Mouse (Mus musculus): Measurements from ENCODE around the gene Arnt2. TPM values are rescaled to one million over a fixed set of nuclear protein-coding genes. Genes with fewer than 3 reads are reported as not detected.

Arnt2 gene
- polyA plus RNA-seq, 1 experiment from 2014 or later, result 96.8 TPM

DNA sequence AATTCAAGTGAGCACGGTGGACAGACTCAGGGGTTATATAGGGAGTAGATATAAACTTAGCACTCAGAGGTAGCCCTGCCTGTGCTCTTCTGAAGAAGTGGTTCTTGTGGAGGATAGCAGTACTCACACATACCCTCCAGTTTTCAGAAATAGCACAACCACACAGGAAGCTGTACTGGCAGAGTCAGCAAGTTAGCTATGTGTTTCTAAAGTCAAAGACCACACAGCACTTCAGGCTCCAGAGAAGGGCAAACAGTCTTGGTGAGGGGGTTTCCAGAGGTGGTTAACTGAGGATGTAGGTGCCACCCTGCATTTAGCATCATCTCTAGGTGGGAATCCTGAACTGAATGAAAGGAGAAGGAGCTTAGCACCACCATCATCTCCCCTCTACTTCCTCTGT lies 23.5 kb downstream of the Arnt2 start:
- H3K27me3 ChIP-seq (replicated peaks), result no peaks in the 10 kb centered on the region
- no peak overlapping the region for H3K27ac ChIP-seq
- H3K4me1 ChIP-seq, result no peaks in the 10 kb centered on the region
- no peak overlapping the region for H3K9ac ChIP-seq
- no peak overlapping the region for H3K4me3 ChIP-seq
- H3K4me2 ChIP-seq, result no peak overlapping the region
- WGBS, result 84% methylated on average over 1 of the region's 1 CpGs
- no peaks in the 10 kb centered on the region for H3K36me3 ChIP-seq (replicated peaks)
- ATAC-seq (replicated peaks), result no peak
- no peaks in the 10 kb centered on the region for H3K9me3 ChIP-seq

DNA sequence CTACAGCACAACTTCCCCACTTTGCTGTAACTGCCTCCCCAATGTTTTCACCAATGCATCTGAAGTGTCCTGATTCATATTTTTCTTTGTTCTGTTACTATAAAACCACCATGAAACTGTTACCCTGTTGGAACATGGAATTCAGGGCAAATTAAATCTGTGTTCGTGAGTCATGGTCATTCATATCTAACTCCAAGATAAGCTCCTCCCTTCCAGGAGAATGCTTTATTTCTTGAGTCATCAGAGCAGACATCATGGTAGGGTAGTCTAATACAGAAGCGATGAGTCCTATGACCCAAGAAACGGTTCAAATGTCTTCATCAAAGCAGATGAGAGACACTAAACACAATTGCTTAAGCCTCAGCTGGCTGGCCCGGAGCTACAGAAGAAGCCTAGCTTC lies 25.2 kb downstream of the Arnt2 start:
- Histone ChIP-seq H3K27me3 (replicated peaks) (no peaks in the 10 kb centered on the region), H3K4me2 (no peak overlapping the region), H3K4me3 (no peak overlapping the region), H3K9me3 (no peaks in the 10 kb centered on the region), H3K9ac (no peak overlapping the region), H3K4me1 (no peaks in the 10 kb centered on the region), H3K36me3 (replicated peaks) (no peaks in the 10 kb centered on the region), H3K27ac (no peak overlapping the region)
- 92% methylated on average over 4 of the region's 4 CpGs for WGBS
- ATAC-seq (replicated peaks), result no peak

DNA sequence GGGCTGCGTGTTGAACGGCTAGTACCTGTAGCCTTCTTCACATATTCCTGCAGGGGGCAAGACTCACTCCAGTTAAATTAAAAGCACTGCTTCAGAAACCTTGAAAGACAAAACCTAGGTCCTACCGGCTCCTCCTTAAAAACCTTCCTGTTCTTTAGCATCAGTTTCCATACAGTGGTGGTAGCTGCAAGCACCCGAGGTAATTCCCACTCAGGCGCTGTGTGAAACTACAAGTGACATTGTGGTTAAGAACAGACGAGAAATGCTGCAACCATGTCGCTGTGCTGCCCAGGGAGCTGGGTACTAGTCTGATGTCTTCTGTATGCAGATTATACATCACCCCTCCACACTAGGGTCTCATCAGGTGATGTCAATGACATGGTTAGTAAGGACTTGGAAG lies 25.9 kb downstream of the Arnt2 start:
- 92% methylated on average over 7 of the region's 7 CpGs for WGBS
- Histone ChIP-seq H3K4me2 (no peak overlapping the region), H3K9ac (no peak overlapping the region), H3K4me1 (no peaks in the 10 kb centered on the region), H3K9me3 (no peaks in the 10 kb centered on the region), H3K36me3 (replicated peaks) (no peaks in the 10 kb centered on the region), H3K27me3 (replicated peaks) (no peaks in the 10 kb centered on the region), H3K27ac (no peak overlapping the region), H3K4me3 (no peak overlapping the region)
- no peak for ATAC-seq (replicated peaks)

DNA sequence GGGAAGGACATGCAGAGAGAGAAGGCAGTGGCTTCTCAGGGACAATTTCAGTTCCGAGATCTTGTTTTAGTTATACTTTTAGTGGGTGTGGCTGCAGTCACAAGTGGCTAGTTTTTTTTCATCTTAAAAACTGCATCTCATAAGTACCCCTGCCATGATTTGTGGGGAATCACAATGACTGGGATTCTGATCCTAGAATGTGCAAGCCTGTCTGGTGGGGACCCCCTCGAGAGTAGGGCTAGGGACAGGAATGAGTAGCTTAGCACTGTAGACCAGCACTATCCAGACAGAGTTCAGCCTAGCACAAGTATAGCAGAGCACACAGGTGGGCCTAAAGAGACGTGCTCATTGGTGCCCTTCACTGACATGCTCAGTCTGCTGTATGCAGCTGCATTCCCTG lies 27.6 kb downstream of the Arnt2 start:
- H3K27me3 ChIP-seq (replicated peaks), result no peaks in the 10 kb centered on the region
- H3K4me3 ChIP-seq, result no peak overlapping the region
- no peaks in the 10 kb centered on the region for H3K9me3 ChIP-seq
- H3K9ac ChIP-seq, result no peak overlapping the region
- H3K4me1 ChIP-seq, result 0 out of 2 replicates have a peak, but pooled peaks cover 2% of the 10 kb centered on the region
- H3K36me3 ChIP-seq (replicated peaks), result no peaks in the 10 kb centered on the region
- WGBS, result 95% methylated on average over 3 of the region's 3 CpGs
- ATAC-seq (replicated peaks), result no peak
- H3K27ac ChIP-seq, result no peak overlapping the region
- H3K4me2 ChIP-seq, result no peak overlapping the region

DNA sequence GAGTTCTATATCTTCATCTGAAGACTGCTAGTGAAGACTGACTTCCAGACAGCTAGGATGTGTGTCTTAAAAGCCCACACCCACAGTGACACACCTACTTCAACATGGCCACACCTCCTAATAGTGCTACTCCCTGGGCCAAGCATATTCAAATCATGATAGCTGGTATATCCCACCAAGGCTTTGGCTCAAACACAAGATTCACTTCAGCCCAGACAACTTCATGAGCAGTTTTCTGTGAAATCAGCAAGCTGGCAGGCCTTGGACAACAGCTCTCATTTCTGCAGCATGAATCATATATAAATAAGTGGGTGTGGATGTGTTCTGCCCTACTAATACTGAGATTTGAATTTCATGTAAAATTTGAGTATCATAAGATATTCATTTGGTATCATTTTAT lies 29.2 kb downstream of the Arnt2 start:
- no peak for ATAC-seq (replicated peaks)
- Histone ChIP-seq H3K27me3 (replicated peaks) (no peaks in the 10 kb centered on the region), H3K36me3 (replicated peaks) (no peaks in the 10 kb centered on the region), H3K9me3 (no peaks in the 10 kb centered on the region), H3K9ac (no peak overlapping the region), H3K4me2 (no peak overlapping the region), H3K4me1 (peaks cover 10% of the 10 kb centered on the region), H3K27ac (no peak overlapping the region), H3K4me3 (no peak overlapping the region)

DNA sequence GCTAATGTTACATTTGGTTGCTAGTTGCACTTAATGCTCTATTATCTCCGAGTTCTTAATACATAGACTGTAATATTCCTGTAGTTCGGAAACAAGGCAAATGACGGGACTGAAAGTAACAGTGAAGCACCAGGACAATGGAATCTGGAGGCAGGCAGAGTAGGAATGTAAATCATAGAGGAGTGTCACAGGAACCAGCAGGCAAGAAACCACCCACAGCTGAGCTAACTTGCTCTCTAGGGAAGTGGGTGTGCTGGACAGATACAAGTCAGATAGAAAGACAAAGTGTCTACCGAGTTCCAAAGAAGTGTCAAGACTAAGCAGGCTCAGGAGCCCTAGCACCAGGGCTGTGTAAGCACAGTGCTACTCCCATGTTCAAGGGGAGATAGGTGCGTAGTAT lies 32.6 kb downstream of the Arnt2 start:
- Histone ChIP-seq H3K4me3 (no peak overlapping the region), H3K27ac (no peak overlapping the region), H3K27me3 (replicated peaks) (no peaks in the 10 kb centered on the region), H3K4me2 (no peak overlapping the region), H3K9me3 (no peaks in the 10 kb centered on the region), H3K36me3 (replicated peaks) (no peaks in the 10 kb centered on the region), H3K4me1 (peaks cover 21% of the 10 kb centered on the region), H3K9ac (no peak overlapping the region)
- WGBS, result 66% methylated on average over 5 of the region's 5 CpGs
- ATAC-seq (replicated peaks), result no peak

DNA sequence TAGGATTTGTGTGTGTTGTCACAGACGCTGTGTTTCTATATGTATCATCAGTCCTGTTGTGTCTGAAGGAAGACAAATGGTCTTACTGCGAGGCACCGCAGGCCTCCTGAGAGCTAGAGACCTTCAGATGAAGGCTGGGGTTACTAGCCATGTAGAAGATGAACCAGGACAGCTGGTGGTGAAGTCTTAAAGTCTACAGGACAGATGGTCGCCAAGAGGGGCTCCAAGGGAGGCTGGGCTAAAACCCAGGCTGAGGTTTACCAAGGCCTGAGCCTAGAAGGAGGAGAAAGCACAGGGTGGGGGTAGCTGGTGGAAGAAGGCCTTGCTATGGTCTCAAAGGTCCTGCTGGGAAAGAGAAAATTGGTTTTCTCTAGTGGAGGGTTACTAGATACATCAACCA lies 36.3 kb downstream of the Arnt2 start:
- Histone ChIP-seq H3K4me2 (no peak overlapping the region), H3K27ac (no peak overlapping the region), H3K27me3 (replicated peaks) (no peaks in the 10 kb centered on the region), H3K4me1 (peaks cover 31% of the 10 kb centered on the region), H3K36me3 (replicated peaks) (no peaks in the 10 kb centered on the region), H3K4me3 (no peak overlapping the region), H3K9ac (no peak overlapping the region), H3K9me3 (no peaks in the 10 kb centered on the region)
- no peak for ATAC-seq (replicated peaks)
- WGBS, result 95% methylated on average over 4 of the region's 4 CpGs

DNA sequence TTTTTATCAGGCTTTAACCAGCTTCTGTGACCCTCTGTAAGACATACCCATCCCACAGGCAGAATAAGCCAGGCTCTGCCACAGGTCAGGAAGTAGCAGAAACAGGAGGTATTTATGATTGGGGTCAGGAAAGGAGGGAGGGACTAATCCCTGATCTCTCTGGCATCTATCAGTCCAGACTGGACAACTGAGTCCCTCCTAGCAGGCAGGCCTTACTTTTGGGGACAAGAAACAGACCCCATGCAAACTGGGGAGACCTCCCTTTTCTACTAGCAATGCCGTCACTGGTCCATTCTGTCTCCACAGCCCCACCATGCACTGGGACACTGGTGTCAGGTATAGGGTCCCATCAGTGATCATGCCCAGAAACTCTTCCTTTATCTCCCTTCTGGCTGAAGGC lies 37.1 kb downstream of the Arnt2 start:
- peaks cover 31% of the 10 kb centered on the region for H3K4me1 ChIP-seq
- H3K4me3 ChIP-seq, result no peak overlapping the region
- 100% methylated on average over 1 of the region's 1 CpGs for whole genome bisulfite sequencing
- H3K4me2 ChIP-seq, result peak overlapping the region; percentile 25; the same call in 1 of the 2 replicates
- H3K9me3 ChIP-seq, result no peaks in the 10 kb centered on the region
- no peak for ATAC-seq (replicated peaks)
- no peaks in the 10 kb centered on the region for H3K36me3 ChIP-seq (replicated peaks)
- no peak overlapping the region for H3K9ac ChIP-seq
- no peaks in the 10 kb centered on the region for H3K27me3 ChIP-seq (replicated peaks)
- H3K27ac ChIP-seq, result peak overlapping the region; percentile 80

DNA sequence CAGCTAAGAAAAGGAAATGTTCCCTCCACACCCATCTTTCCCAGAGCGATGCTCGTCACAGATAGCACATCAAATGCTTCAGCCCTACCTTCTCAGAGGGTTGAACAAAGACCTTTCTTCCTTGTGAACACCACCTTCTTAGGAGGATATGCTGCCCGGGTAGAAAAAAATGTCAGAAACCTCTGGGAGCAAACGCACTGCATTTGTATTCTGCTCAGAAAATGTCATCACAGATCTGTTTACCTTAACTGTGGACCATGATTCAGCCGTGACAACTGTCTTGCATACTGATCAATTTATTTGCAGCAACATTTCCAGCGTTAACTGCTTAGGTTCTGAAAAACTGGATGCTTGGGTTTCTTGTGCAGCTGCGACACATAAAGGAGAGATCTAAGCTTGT lies 37.7 kb downstream of the Arnt2 start:
- peak; percentile 59 for ATAC-seq (replicated peaks)
- no peaks in the 10 kb centered on the region for H3K27me3 ChIP-seq (replicated peaks)
- H3K36me3 ChIP-seq (replicated peaks), result no peaks in the 10 kb centered on the region
- H3K9ac ChIP-seq, result 0 out of 2 replicates have a peak overlapping the region, but pooled peaks have one; percentile 6
- no peaks in the 10 kb centered on the region for H3K9me3 ChIP-seq
- H3K4me3 ChIP-seq, result peak overlapping the region; percentile 7; the same call in 1 of the 2 replicates
- peak overlapping the region; percentile 25 for H3K4me2 ChIP-seq
- 53% methylated on average over 7 of the region's 7 CpGs for WGBS
- peak overlapping the region; percentile 80 for H3K27ac ChIP-seq
- H3K4me1 ChIP-seq, result peaks cover 28% of the 10 kb centered on the region

DNA sequence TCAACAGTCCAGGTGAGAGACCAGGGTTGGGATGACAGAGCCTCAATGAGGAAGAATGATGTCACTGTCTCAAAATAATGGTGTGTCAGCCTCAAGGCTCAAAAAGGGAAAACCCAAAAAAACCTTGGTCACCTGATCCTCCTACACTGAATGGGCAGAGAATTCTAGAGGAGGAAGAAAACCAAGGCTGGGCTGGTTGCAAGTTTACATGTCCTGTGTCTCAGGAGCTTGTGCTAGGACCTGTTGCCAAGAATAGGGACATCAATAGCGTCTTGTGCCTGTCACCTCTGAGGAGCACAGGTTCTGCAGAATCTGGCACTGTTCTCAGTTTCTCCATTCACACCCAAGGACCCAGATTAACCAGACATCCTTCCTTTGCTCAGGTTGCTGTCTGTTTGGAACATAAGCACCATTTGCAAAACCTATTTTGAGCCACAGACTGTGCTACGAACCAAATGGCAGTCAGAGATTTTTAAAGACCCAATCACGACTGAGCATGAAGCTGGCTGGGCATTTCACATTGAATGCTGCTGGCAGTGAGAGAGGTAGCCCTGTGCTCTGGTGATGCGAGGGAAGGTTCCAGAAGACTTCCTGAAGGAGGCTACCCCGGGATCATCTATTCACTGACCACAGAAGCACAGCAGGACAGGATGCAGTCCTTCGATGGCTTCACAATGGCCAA lies 38.9 kb downstream of the Arnt2 start:
- no peak overlapping the region for H3K4me2 ChIP-seq
- peak overlapping the region; percentile 80; the same call in 1 of the 2 replicates for H3K27ac ChIP-seq
- H3K9me3 ChIP-seq, result no peaks in the 10 kb centered on the region
- no peaks in the 10 kb centered on the region for H3K36me3 ChIP-seq (replicated peaks)
- no peak for ATAC-seq (replicated peaks)
- no peak overlapping the region for H3K9ac ChIP-seq
- H3K27me3 ChIP-seq (replicated peaks), result no peaks in the 10 kb centered on the region
- H3K4me1 ChIP-seq, result peaks cover 25% of the 10 kb centered on the region
- H3K4me3 ChIP-seq, result no peak overlapping the region
- 83% methylated on average over 6 of the region's 6 CpGs for WGBS

DNA sequence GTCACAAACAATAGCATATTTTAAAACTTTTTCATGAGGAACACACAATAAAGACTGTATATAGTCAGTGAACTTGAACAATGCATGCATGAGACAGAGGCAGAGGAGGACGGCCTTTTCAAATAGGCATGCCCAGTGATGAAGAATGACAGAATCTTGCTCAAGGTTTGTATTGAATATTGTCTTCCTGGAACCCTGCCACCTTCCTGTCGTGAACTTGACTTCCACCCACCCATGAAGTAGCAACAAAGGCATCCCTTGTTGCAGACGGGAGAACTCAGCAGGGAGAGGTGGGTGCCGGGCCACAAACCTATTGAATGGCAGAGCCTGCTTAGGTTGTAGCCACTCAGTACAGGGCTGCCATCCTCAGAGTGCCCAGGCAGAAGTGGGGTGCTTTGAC lies 43.7 kb downstream of the Arnt2 start:
- Histone ChIP-seq H3K27ac (no peak overlapping the region), H3K36me3 (replicated peaks) (no peaks in the 10 kb centered on the region), H3K4me3 (no peak overlapping the region), H3K4me1 (peaks cover 17% of the 10 kb centered on the region), H3K9ac (no peak overlapping the region), H3K9me3 (no peaks in the 10 kb centered on the region), H3K4me2 (no peak overlapping the region), H3K27me3 (replicated peaks) (no peaks in the 10 kb centered on the region)
- ATAC-seq (replicated peaks), result 0 out of 2 replicates have a peak, but pooled peaks have one; percentile 26
- 48% methylated on average over 4 of the region's 4 CpGs for WGBS

DNA sequence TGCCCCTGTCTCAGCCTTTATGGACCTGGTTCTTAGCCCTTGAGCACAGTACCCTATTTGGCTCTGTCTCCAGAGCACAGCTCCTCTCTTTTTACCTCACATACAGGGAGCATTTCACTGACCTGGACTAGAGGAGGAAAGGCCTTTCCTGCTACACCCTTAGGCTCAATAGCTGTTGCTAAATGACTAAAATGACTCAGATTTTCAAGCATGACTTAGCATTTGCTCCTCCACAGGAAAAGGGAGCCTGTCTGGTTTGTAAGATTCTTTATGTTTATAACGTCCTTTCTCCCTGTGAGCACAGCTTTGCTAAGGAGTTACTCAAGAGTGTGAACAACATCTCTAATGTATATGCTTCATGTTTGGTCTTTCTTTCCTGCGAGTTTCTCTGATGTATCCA lies 47.3 kb downstream of the Arnt2 start:
- H3K9ac ChIP-seq, result no peak overlapping the region
- 44% methylated on average over 2 of the region's 2 CpGs for WGBS
- no peak overlapping the region for H3K27ac ChIP-seq
- H3K27me3 ChIP-seq (replicated peaks), result no peaks in the 10 kb centered on the region
- peaks cover 16% of the 10 kb centered on the region for H3K4me1 ChIP-seq
- 0 out of 2 replicates have a peak, but pooled peaks cover 5% of the 10 kb centered on the region for H3K36me3 ChIP-seq (replicated peaks)
- H3K4me2 ChIP-seq, result no peak overlapping the region
- H3K9me3 ChIP-seq, result no peaks in the 10 kb centered on the region
- ATAC-seq (replicated peaks), result no peak
- H3K4me3 ChIP-seq, result no peak overlapping the region

DNA sequence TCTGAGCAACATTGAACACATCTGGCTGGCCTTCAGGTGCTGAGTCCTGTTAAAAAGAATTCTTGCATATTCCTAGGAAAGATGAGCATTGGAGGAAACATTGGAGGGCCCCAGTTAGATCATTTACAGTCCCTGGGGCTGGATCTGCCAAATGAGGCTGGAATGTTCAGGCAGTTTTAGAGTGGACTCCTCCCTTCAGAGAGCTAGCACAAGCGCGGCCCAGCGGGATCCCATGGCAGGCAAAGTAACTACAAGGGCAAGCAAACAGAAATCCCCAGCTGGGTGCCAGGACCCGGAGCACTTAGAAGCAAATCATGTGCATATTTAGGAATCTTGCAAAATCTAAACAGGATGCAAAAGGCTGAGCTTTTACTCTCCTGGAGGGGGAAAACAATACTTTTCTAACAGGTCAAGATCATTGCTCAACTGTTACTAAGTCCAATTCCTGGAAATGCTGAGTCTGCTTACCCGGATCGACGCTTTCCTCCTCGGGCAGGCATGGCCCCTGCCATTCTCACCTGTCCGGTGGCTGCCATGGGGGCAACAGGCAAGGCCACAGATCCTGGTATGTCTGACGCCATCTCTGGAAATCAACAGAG lies 48.8 kb downstream of the Arnt2 start:
- no peak overlapping the region for H3K4me3 ChIP-seq
- H3K27ac ChIP-seq, result no peak overlapping the region
- no peak overlapping the region for H3K4me2 ChIP-seq
- H3K36me3 ChIP-seq (replicated peaks), result 0 out of 2 replicates have a peak, but pooled peaks cover 5% of the 10 kb centered on the region
- no peaks in the 10 kb centered on the region for H3K9me3 ChIP-seq
- H3K4me1 ChIP-seq, result peaks cover 13% of the 10 kb centered on the region
- no peak overlapping the region for H3K9ac ChIP-seq
- no peak for ATAC-seq (replicated peaks)
- H3K27me3 ChIP-seq (replicated peaks), result no peaks in the 10 kb centered on the region
- whole genome bisulfite sequencing, result 84% methylated on average over 10 of the region's 10 CpGs

Data from midbrain, embryonic 15.5 days (tissue).